Mouse (Mus musculus) bone marrow macrophage, adult 2 months (primary cell): ENCODE measurements around the gene Lrrc36.

Source experiments
- CTCF ChIP-seq: IDR thresholded peaks from 2 replicates; pipeline ENCODE4 v1.5.1; 2012; ENCODE audit warnings: low read depth, mild to moderate bottlenecking, low read length, moderate library complexity
- POLR2A ChIP-seq: IDR thresholded peaks from 2 replicates; pipeline ENCODE4 v1.6.1; 2012; ENCODE audit warnings: mild to moderate bottlenecking, low read depth, low read length, borderline replicate concordance

- no peak for TF ChIP-seq CTCF
- TF ChIP-seq POLR2A, result no peak
These were observed 96.8 kb downstream of the Lrrc36 start for GRCm38 (mm10) chr8:105509997-105510735.
